In genomic region chr6:34479531-34479930, GRCm38 (mm10) we compare ENCODE assay signal across 11 mouse cellular contexts. TPM values are rescaled to one million over a fixed set of nuclear protein-coding genes. Genes with fewer than 3 reads are reported as not detected.
A peak's percentile ranks its signal among the peaks of the same experiment; 100 is the strongest.
DNase-seq lines count a peak whose midpoint lies in the region; ATAC-seq and TF ChIP-seq lines count a peak whose summit lies in the region.
"Had no signal": no experiment of that assay in that cellular context is flagged by ENCODE, and none has a peak within 500 bp of the region (broad histone marks: within the 10 kb centered on the region; RNA-seq: fewer than 3 reads in every experiment).

No protein-coding gene starts in this region.

- 0 out of 2 replicates have a peak, but pooled peaks cover 3% of the 10 kb centered on the region for H3K36me3 ChIP-seq in limb, embryonic 12.5 days
- H3K36me3 ChIP-seq in limb, embryonic 10.5 days, result 0 out of 2 replicates have a peak, but pooled peaks cover 3% of the 10 kb centered on the region
- no peaks in the 10 kb centered on the region for H3K36me3 ChIP-seq in hindbrain, embryonic 14.5 days (replicated peaks; ENCODE audit: control insufficient read depth, insufficient read depth)
- H3K36me3 ChIP-seq in kidney, embryonic 16.5 days (ENCODE audit: insufficient read depth, low read length), result no peaks in the 10 kb centered on the region
- no peaks in the 10 kb centered on the region for H3K36me3 ChIP-seq in myocyte (ENCODE audit: control insufficient read depth, insufficient read depth)

- ATAC-seq in limb, embryonic 12.5 days (ENCODE audit: insufficient number of reproducible peaks, insufficient read depth, low FRiP score, low TSS enrichment, low read depth), result no peak
- ATAC-seq in hindbrain, embryonic 14.5 days (ENCODE audit: low FRiP score), result no peak
- no peak for ATAC-seq in kidney, embryonic 16.5 days (ENCODE audit: low FRiP score, low TSS enrichment)

- no peak overlapping the region for H3K27ac ChIP-seq in limb, embryonic 12.5 days
- H3K27ac ChIP-seq in limb, embryonic 10.5 days, result no peak overlapping the region
- no peak overlapping the region for H3K27ac ChIP-seq in hindbrain, embryonic 14.5 days
- peak overlapping the region; percentile 74; the same call in 1 of the 2 replicates for H3K27ac ChIP-seq in kidney, embryonic 16.5 days (ENCODE audit: low read length)
- H3K27ac ChIP-seq: macrophage had no signal

- H3K27me3 ChIP-seq in limb, embryonic 12.5 days, result no peaks in the 10 kb centered on the region
- no peaks in the 10 kb centered on the region for H3K27me3 ChIP-seq in limb, embryonic 10.5 days (ENCODE audit: low read depth, poor library complexity, severe bottlenecking)
- no peaks in the 10 kb centered on the region for H3K27me3 ChIP-seq in hindbrain, embryonic 14.5 days (ENCODE audit: control insufficient read depth, insufficient read depth, low read length)
- H3K27me3 ChIP-seq in kidney, embryonic 16.5 days (ENCODE audit: insufficient read depth, low read length), result no peaks in the 10 kb centered on the region
- H3K27me3 ChIP-seq in myocyte (ENCODE audit: control insufficient read depth, insufficient read depth, insufficient read length), result no peaks in the 10 kb centered on the region

- no peak overlapping the region for H3ac ChIP-seq in myocyte (ENCODE audit: control insufficient read depth, insufficient read length)

- no peak overlapping the region for H3K4me3 ChIP-seq in limb, embryonic 12.5 days (replicated peaks)
- no peak overlapping the region for H3K4me3 ChIP-seq in limb, embryonic 10.5 days
- H3K4me3 ChIP-seq in hindbrain, embryonic 14.5 days (replicated peaks; ENCODE audit: low read length), result no peak overlapping the region
- H3K4me3 ChIP-seq in kidney, embryonic 16.5 days (ENCODE audit: low read length), result 0 out of 2 replicates have a peak overlapping the region, but pooled peaks have one; percentile 8
- no peak overlapping the region for H3K4me3 ChIP-seq in myocyte

- WGBS in limb, embryonic 12.5 days, result 11% methylated on average over 8 of the region's 8 CpGs
- 26% methylated on average over 8 of the region's 8 CpGs for WGBS in limb, embryonic 10.5 days
- 22% methylated on average over 8 of the region's 8 CpGs for WGBS in hindbrain, embryonic 14.5 days
- 13% methylated on average over 8 of the region's 8 CpGs for WGBS in kidney, embryonic 16.5 days

- TF ChIP-seq POLR2A in myocyte (IDR thresholded peaks at IDR 0.05; ENCODE audit: insufficient read length, low read depth), result no peak

- H3K9me3 ChIP-seq in limb, embryonic 12.5 days, result no peaks in the 10 kb centered on the region
- H3K9me3 ChIP-seq in limb, embryonic 10.5 days (replicated peaks), result no peaks in the 10 kb centered on the region
- no peaks in the 10 kb centered on the region for H3K9me3 ChIP-seq in hindbrain, embryonic 14.5 days (ENCODE audit: control insufficient read depth, low read length)
- peaks cover 2% of the 10 kb centered on the region; the same call in 1 of the 2 replicates for H3K9me3 ChIP-seq in kidney, embryonic 16.5 days (ENCODE audit: low read length)

- DNase-seq in limb, embryonic 10.5 days (ENCODE audit: low spot score), result no peak
- DNase-seq in hindbrain, embryonic 14.5 days (ENCODE audit: low spot score), result no peak
- no peak for DNase-seq in cerebellum, adult 11 months
- no peak for DNase-seq in cerebellum, postnatal 10 days
- DNase-seq in adrenal gland, adult 2 months, result no peak
- DNase-seq: heart, postnatal 4 days; retina, postnatal 1 day had no signal

- peaks cover 11% of the 10 kb centered on the region for H3K79me2 ChIP-seq in myocyte (ENCODE audit: control insufficient read depth, insufficient read depth)

- H3K4me2 ChIP-seq in limb, embryonic 12.5 days, result peak overlapping the region; percentile 23; the same call in 1 of the 2 replicates
- H3K4me2 ChIP-seq in hindbrain, embryonic 14.5 days (replicated peaks), result 0 out of 2 replicates have a peak overlapping the region, but pooled peaks have one; percentile 47
- peak overlapping the region; percentile 35 for H3K4me2 ChIP-seq in kidney, embryonic 16.5 days (replicated peaks; ENCODE audit: low read depth, low read length)
- H3K4me2 ChIP-seq in myocyte (ENCODE audit: low read depth), result peak overlapping the region; percentile 18

- peaks cover 47% of the 10 kb centered on the region for H3K4me1 ChIP-seq in limb, embryonic 12.5 days (replicated peaks)
- H3K4me1 ChIP-seq in limb, embryonic 10.5 days, result peaks cover 51% of the 10 kb centered on the region
- H3K4me1 ChIP-seq in hindbrain, embryonic 14.5 days (replicated peaks; ENCODE audit: control insufficient read depth, insufficient read depth, low read length), result peaks cover 45% of the 10 kb centered on the region
- H3K4me1 ChIP-seq in kidney, embryonic 16.5 days (ENCODE audit: insufficient read depth, low read length), result peaks cover 41% of the 10 kb centered on the region

- no peak overlapping the region for H3K9ac ChIP-seq in limb, embryonic 12.5 days (replicated peaks)
- H3K9ac ChIP-seq in hindbrain, embryonic 14.5 days, result no peak overlapping the region
- H3K9ac ChIP-seq in kidney, embryonic 16.5 days (replicated peaks; ENCODE audit: low read length), result 0 out of 2 replicates have a peak overlapping the region, but pooled peaks have one; percentile 22

TF ChIP-seq in myocyte, 11 proteins besides CTCF, POLR2A, EP300 and RAD21:
- no peak for TF ChIP-seq CEBPB (IDR thresholded peaks at IDR 0.05; ENCODE audit: insufficient read depth, poor library complexity, severe bottlenecking)
- TF ChIP-seq USF1 (IDR thresholded peaks at IDR 0.05; ENCODE audit: low read depth), result no peak
- TF ChIP-seq TCF12 (IDR thresholded peaks at IDR 0.05; ENCODE audit: insufficient read depth, poor library complexity, severe bottlenecking), result no peak
- TF ChIP-seq MAX (IDR thresholded peaks at IDR 0.05; ENCODE audit: low read depth), result no peak
- no peak for TF ChIP-seq POLR2AphosphoS2 (IDR thresholded peaks at IDR 0.05; ENCODE audit: insufficient read length, low read depth)
- TF ChIP-seq MYOD1 (IDR thresholded peaks at IDR 0.05; ENCODE audit: control insufficient read depth in 1 of 3, insufficient read length in 2 of 3, low read depth in 2 of 3), result no peak
- TF ChIP-seq TCF3 (IDR thresholded peaks at IDR 0.05; ENCODE audit: insufficient read length, low read depth), result no peak
- no peak for TF ChIP-seq SRF (IDR thresholded peaks at IDR 0.05; ENCODE audit: control insufficient read depth, insufficient read length, low read depth)
- no peak for TF ChIP-seq REST (IDR thresholded peaks at IDR 0.05; ENCODE audit: insufficient read depth, insufficient read length)
- no peak for TF ChIP-seq MYOG (IDR thresholded peaks at IDR 0.05; ENCODE audit: control insufficient read depth in 1 of 3, insufficient read depth in 1 of 3, insufficient read length in 2 of 3, low read depth in 2 of 3)
- no peak for TF ChIP-seq E2F4 (IDR thresholded peaks at IDR 0.05; ENCODE audit: insufficient read depth)

RNA-seq across cellular contexts. Expression of gene Bpgm, which starts 3.5 kb away (rescaled TPM):
- polyA plus RNA-seq in limb, embryonic 12.5 days (2016; fragmentation: Nextera tagmentation; extraction: Ambion mirVana), result 51.0 and 51.5 TPM in 2 replicates
- 46.7 and 49.5 TPM in 2 replicates for polyA plus RNA-seq in limb, embryonic 10.5 days (2016; fragmentation: Nextera tagmentation; extraction: Ambion mirVana)
- 85.2 and 86.1 TPM in 2 replicates for polyA plus RNA-seq in hindbrain, embryonic 14.5 days (2014; fragmentation: Nextera tagmentation; extraction: Ambion mirVana)
- polyA plus RNA-seq in kidney, embryonic 16.5 days (2015; fragmentation: Nextera tagmentation; extraction: Ambion mirVana), result 50.8 and 58.4 TPM in 2 replicates
- 18.6 TPM for polyA plus RNA-seq in myocyte (2012; fragmentation: generic; extraction: Trizol)
- 10 to 100 TPM; 21.7 to 34.7 TPM for total RNA-seq in adrenal gland, adult 2 months (2021)
- polyA plus RNA-seq in adrenal gland, adult 2 months (2012; rRNA removed), result 3.9 and 4.1 TPM in 2 replicates
